20 mouse cellular contexts compared by ENCODE assay signal in the genomic region with DNA sequence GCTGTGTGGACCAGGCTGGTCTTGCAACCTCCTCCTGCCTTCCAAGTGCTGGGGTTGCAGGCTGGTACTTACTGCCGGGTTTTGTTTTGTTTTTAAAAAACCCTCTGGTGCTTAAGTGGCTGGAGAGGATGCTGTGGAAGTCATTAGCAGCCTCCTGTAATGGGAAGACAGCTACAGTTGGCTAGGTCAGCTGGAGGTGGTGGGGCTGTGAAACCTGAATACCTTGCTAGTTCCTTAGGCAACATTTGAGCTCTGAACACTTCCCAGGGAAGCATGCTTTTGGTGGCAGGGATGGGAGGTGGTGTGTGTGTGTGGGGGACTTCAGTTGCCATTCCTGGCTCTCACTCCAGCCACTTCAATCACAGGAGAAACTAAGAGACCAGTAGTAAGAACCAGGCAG. TPM values are rescaled to one million over a fixed set of nuclear protein-coding genes. Genes with fewer than 3 reads are reported as not detected.
DNase-seq lines count a peak whose midpoint lies in the region; ATAC-seq and TF ChIP-seq lines count a peak whose summit lies in the region.
"Had no signal": no experiment of that assay in that cellular context is flagged by ENCODE, and none has a peak within 500 bp of the region (broad histone marks: within the 10 kb centered on the region; RNA-seq: fewer than 3 reads in every experiment).

No protein-coding gene starts in this region.

- no peak overlapping the region for H3K4me2 ChIP-seq in heart, embryonic 15.5 days
- no peak overlapping the region for H3K4me2 ChIP-seq in heart, embryonic 12.5 days
- H3K4me2 ChIP-seq in liver, embryonic 12.5 days = no peak overlapping the region
- H3K4me2 ChIP-seq in liver, postnatal 0 days (ENCODE audit: low read depth, low read length) = no peak overlapping the region
- no peak overlapping the region for H3K4me2 ChIP-seq in embryonic facial prominence, embryonic 15.5 days (replicated peaks)
- H3K4me2 ChIP-seq: forebrain, embryonic 15.5 days; hindbrain, embryonic 15.5 days; intestine, embryonic 15.5 days; midbrain, embryonic 11.5 days; neural tube, embryonic 12.5 days had no signal

- no peak for ATAC-seq in heart, embryonic 15.5 days (replicated peaks; ENCODE audit: insufficient number of reproducible peaks, insufficient read depth, low FRiP score, low read depth)
- ATAC-seq in heart, embryonic 12.5 days (ENCODE audit: insufficient number of reproducible peaks, low FRiP score) = no peak
- ATAC-seq in liver, embryonic 12.5 days = no peak
- ATAC-seq in liver, postnatal 0 days = no peak
- ATAC-seq in embryonic facial prominence, embryonic 15.5 days (ENCODE audit: insufficient number of reproducible peaks, low FRiP score, low TSS enrichment, low read depth) = no peak
- ATAC-seq: forebrain, embryonic 15.5 days; intestine, embryonic 15.5 days had no signal

- no peaks in the 10 kb centered on the region for H3K9me3 ChIP-seq in heart, embryonic 15.5 days (replicated peaks)
- H3K9me3 ChIP-seq in heart, embryonic 12.5 days (replicated peaks) = no peaks in the 10 kb centered on the region
- H3K9me3 ChIP-seq in liver, embryonic 12.5 days (replicated peaks) = no peaks in the 10 kb centered on the region
- H3K9me3 ChIP-seq in liver, postnatal 0 days (ENCODE audit: low read length) = no peaks in the 10 kb centered on the region
- no peaks in the 10 kb centered on the region for H3K9me3 ChIP-seq in embryonic facial prominence, embryonic 10.5 days
- H3K9me3 ChIP-seq in embryonic facial prominence, embryonic 15.5 days (replicated peaks) = no peaks in the 10 kb centered on the region
- H3K9me3 ChIP-seq: forebrain, embryonic 15.5 days; hindbrain, embryonic 15.5 days; intestine, embryonic 15.5 days; neural tube, embryonic 12.5 days had no signal

- no peak for TF ChIP-seq EP300 in liver, postnatal 0 days (IDR thresholded peaks at IDR 0.05; ENCODE audit: low read depth)

- peaks cover 44% of the 10 kb centered on the region for H3K4me1 ChIP-seq in heart, embryonic 15.5 days (replicated peaks)
- peaks cover 57% of the 10 kb centered on the region for H3K4me1 ChIP-seq in heart, embryonic 12.5 days (replicated peaks)
- peaks cover 93% of the 10 kb centered on the region for H3K4me1 ChIP-seq in liver, embryonic 12.5 days
- peaks cover 65% of the 10 kb centered on the region for H3K4me1 ChIP-seq in liver, postnatal 0 days (ENCODE audit: insufficient read depth)
- H3K4me1 ChIP-seq in embryonic facial prominence, embryonic 10.5 days = peaks cover 31% of the 10 kb centered on the region
- peaks cover 74% of the 10 kb centered on the region for H3K4me1 ChIP-seq in embryonic facial prominence, embryonic 15.5 days

- H3K27ac ChIP-seq in heart, embryonic 15.5 days = peak overlapping the region; percentile 21; the same call in 1 of the 2 replicates
- no peak overlapping the region; the same call in 1 of the 2 replicates for H3K27ac ChIP-seq in heart, embryonic 12.5 days (ENCODE audit: poor library complexity, severe bottlenecking)
- peak overlapping the region; percentile 13; the same call in 1 of the 2 replicates for H3K27ac ChIP-seq in liver, embryonic 12.5 days
- H3K27ac ChIP-seq in liver, postnatal 0 days (ENCODE audit: low read depth) = no peak overlapping the region
- peak overlapping the region; percentile 54 for H3K27ac ChIP-seq in embryonic facial prominence, embryonic 10.5 days (replicated peaks)
- H3K27ac ChIP-seq in embryonic facial prominence, embryonic 15.5 days (replicated peaks) = 0 out of 2 replicates have a peak overlapping the region, but pooled peaks have one; percentile 17
- H3K27ac ChIP-seq: forebrain, embryonic 15.5 days; hindbrain, embryonic 15.5 days; intestine, embryonic 15.5 days; liver, embryonic 14.5 days; neural tube, embryonic 12.5 days had no signal

- H3K4me3 ChIP-seq in heart, embryonic 15.5 days = no peak overlapping the region
- H3K4me3 ChIP-seq in heart, embryonic 12.5 days = no peak overlapping the region
- no peak overlapping the region for H3K4me3 ChIP-seq in liver, embryonic 12.5 days
- H3K4me3 ChIP-seq in liver, postnatal 0 days (ENCODE audit: low read depth, low read length) = no peak overlapping the region
- no peak overlapping the region for H3K4me3 ChIP-seq in embryonic facial prominence, embryonic 10.5 days
- H3K4me3 ChIP-seq in embryonic facial prominence, embryonic 15.5 days (replicated peaks) = no peak overlapping the region
- H3K4me3 ChIP-seq: forebrain, embryonic 15.5 days; hindbrain, embryonic 15.5 days; intestine, embryonic 15.5 days; neural tube, embryonic 12.5 days had no signal

- TF ChIP-seq CTCF in liver, postnatal 0 days (IDR thresholded peaks at IDR 0.05; ENCODE audit: low read depth) = no peak

- DNase-seq in liver, postnatal 0 days = no peak
- no peak for DNase-seq in embryonic facial prominence, embryonic 10.5 days (ENCODE audit: low spot score)
- DNase-seq in right cerebral cortex, postnatal 14 days = no peak
- DNase-seq in adrenal gland, postnatal 14 days = no peak
- DNase-seq: B cell, adult 2 months; cerebellum, adult 9-10 months; heart, postnatal 14 days; kidney, postnatal 36 days; right cerebral cortex, adult 18-20 months; thymus, postnatal 36 days had no signal

- no peak overlapping the region for H3K9ac ChIP-seq in heart, embryonic 15.5 days
- H3K9ac ChIP-seq in heart, embryonic 12.5 days = no peak overlapping the region
- H3K9ac ChIP-seq in liver, embryonic 12.5 days = no peak overlapping the region
- H3K9ac ChIP-seq in liver, postnatal 0 days (replicated peaks) = no peak overlapping the region
- no peak overlapping the region for H3K9ac ChIP-seq in embryonic facial prominence, embryonic 15.5 days
- H3K9ac ChIP-seq: forebrain, embryonic 15.5 days; hindbrain, embryonic 15.5 days; intestine, embryonic 15.5 days; liver, embryonic 14.5 days; neural tube, embryonic 12.5 days had no signal

- H3K36me3 ChIP-seq in heart, embryonic 15.5 days = no peaks in the 10 kb centered on the region
- no peaks in the 10 kb centered on the region for H3K36me3 ChIP-seq in heart, embryonic 12.5 days
- H3K36me3 ChIP-seq in liver, embryonic 12.5 days = no peaks in the 10 kb centered on the region
- peaks cover 6% of the 10 kb centered on the region; the same call in 1 of the 2 replicates for H3K36me3 ChIP-seq in liver, postnatal 0 days (replicated peaks; ENCODE audit: insufficient read depth, low read length)
- H3K36me3 ChIP-seq in embryonic facial prominence, embryonic 10.5 days (replicated peaks) = no peaks in the 10 kb centered on the region
- no peaks in the 10 kb centered on the region for H3K36me3 ChIP-seq in embryonic facial prominence, embryonic 15.5 days
- H3K36me3 ChIP-seq: forebrain, embryonic 15.5 days; hindbrain, embryonic 15.5 days; intestine, embryonic 15.5 days; neural tube, embryonic 12.5 days had no signal

- 47% methylated on average over 1 of the region's 1 CpGs for whole genome bisulfite sequencing in heart, embryonic 15.5 days
- 20% methylated on average over 1 of the region's 1 CpGs for WGBS in heart, embryonic 12.5 days
- WGBS in liver, embryonic 12.5 days (ENCODE audit: insufficient replicate concordance) = 47% methylated on average over 1 of the region's 1 CpGs
- WGBS in liver, postnatal 0 days (ENCODE audit: insufficient replicate concordance) = 50% methylated on average over 1 of the region's 1 CpGs
- WGBS in embryonic facial prominence, embryonic 10.5 days = 15% methylated on average over 1 of the region's 1 CpGs
- WGBS in embryonic facial prominence, embryonic 15.5 days = 15% methylated on average over 1 of the region's 1 CpGs

- H3K27me3 ChIP-seq in heart, embryonic 15.5 days = no peaks in the 10 kb centered on the region
- H3K27me3 ChIP-seq in heart, embryonic 12.5 days (replicated peaks) = peaks cover 11% of the 10 kb centered on the region
- no peaks in the 10 kb centered on the region for H3K27me3 ChIP-seq in liver, embryonic 12.5 days (replicated peaks)
- H3K27me3 ChIP-seq in liver, postnatal 0 days (ENCODE audit: insufficient read depth, low read length) = no peaks in the 10 kb centered on the region
- no peaks in the 10 kb centered on the region for H3K27me3 ChIP-seq in embryonic facial prominence, embryonic 10.5 days (replicated peaks; ENCODE audit: low read depth, poor library complexity, severe bottlenecking)
- no peaks in the 10 kb centered on the region for H3K27me3 ChIP-seq in embryonic facial prominence, embryonic 15.5 days
- H3K27me3 ChIP-seq: forebrain, embryonic 15.5 days; hindbrain, embryonic 15.5 days; intestine, embryonic 15.5 days; neural tube, embryonic 12.5 days had no signal

RNA-seq across cellular contexts. Expression of a gene that starts 19.4 kb away (rescaled TPM):
- 91.7 and 118 TPM in 2 replicates for polyA plus RNA-seq in heart, embryonic 15.5 days (2015; fragmentation: Nextera tagmentation; extraction: Ambion mirVana)
- 73.5 and 73.6 TPM in 2 replicates for polyA plus RNA-seq in heart, embryonic 12.5 days (2016; fragmentation: Nextera tagmentation; extraction: Ambion mirVana)
- 88.3 and 93.3 TPM in 2 replicates for polyA plus RNA-seq in liver, embryonic 12.5 days (2016; fragmentation: Nextera tagmentation; extraction: Ambion mirVana)
- polyA plus RNA-seq in liver, postnatal 0 days (2015; fragmentation: Nextera tagmentation; extraction: Ambion mirVana) = 243 and 249 TPM in 2 replicates
- 33.0 and 36.2 TPM in 2 replicates for polyA plus RNA-seq in embryonic facial prominence, embryonic 10.5 days (2016; fragmentation: Nextera tagmentation; extraction: Ambion mirVana)
- polyA plus RNA-seq in embryonic facial prominence, embryonic 15.5 days (2015; fragmentation: Nextera tagmentation; extraction: Ambion mirVana) = 366 and 382 TPM in 2 replicates
- 135 and 148 TPM in 2 replicates for total RNA-seq in adrenal gland, postnatal 14 days (2021)

Comparison
In these comparisons a context has a peak if more than half of its experiments do, and no peak if none do; other contexts are left out.
1. H3K27ac ChIP-seq: peak in heart, embryonic 15.5 days (single experiment), liver, embryonic 12.5 days (single experiment), embryonic facial prominence, embryonic 10.5 days (single experiment) and embryonic facial prominence, embryonic 15.5 days (single experiment); none in heart, embryonic 12.5 days (single experiment) and liver, postnatal 0 days (single experiment).